Comparison of ENCODE assay signal across 8 mouse cellular contexts in the genomic region with DNA sequence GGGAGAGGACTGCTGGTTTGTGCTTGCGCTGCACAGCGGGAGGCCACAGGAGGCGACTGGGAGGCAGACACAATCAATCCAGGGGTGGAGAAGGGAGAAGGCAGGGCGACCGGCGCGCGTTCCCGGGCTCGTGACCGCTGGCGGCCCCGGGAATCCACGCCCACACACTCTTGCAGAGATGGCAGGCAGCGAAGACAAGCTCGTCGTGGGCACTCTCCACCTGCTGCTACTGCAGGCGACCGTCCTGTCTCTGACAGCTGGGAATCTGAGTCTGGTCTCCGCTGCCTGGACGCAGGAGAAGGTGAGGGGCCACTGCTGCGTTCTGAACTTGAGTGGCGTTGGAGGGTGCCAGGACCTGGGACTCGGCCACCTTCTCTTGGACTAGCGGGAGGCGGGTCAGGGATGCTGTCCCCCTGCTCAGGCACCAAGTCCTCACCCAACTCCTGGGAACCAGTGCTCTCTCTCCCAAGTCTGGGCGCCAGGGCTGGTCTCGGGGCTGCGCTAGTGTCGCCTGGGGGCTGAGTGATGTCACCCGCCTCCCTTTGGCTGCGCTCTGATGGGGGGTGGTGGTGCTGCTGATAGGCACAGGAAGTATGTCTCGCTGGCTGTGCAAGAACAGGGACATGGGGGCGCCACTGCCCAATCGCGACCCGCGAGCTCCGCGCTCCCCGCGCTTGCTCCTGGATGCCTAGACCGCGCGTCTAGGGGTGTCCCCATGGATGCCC. TPM values are rescaled to one million over a fixed set of nuclear protein-coding genes. Genes with fewer than 3 reads are reported as not detected.
DNase-seq lines count a peak whose midpoint lies in the region; ATAC-seq and TF ChIP-seq lines count a peak whose summit lies in the region.

No protein-coding gene starts in this region.

- ATAC-seq in hindbrain, embryonic 16.5 days: peak; percentile 94

- no peak for TF ChIP-seq CTCF in gastrocnemius, adult 2 months (IDR thresholded peaks at IDR 0.05)

- H3K27me3 ChIP-seq in hindbrain, embryonic 16.5 days (replicated peaks; ENCODE audit: control insufficient read depth, insufficient read depth, low read length): no peaks in the 10 kb centered on the region

- intact Hi-C loops in gastrocnemius, adult 2 months (cut with DNase I): no loop called here

- peak overlapping the region; percentile 78 for H3K4me3 ChIP-seq in gastrocnemius, adult 2 months
- H3K4me3 ChIP-seq in hindbrain, embryonic 16.5 days (ENCODE audit: low read length): peak overlapping the region; percentile 77
- peak overlapping the region; percentile 61 for H3K4me3 ChIP-seq in macrophage (ENCODE audit: inconsistent target)

- H3K9me3 ChIP-seq in hindbrain, embryonic 16.5 days (ENCODE audit: control insufficient read depth, low read length): no peaks in the 10 kb centered on the region

- peak overlapping the region; percentile 49; the same call in 1 of the 2 replicates for H3K27ac ChIP-seq in gastrocnemius, adult 2 months
- H3K27ac ChIP-seq in hindbrain, embryonic 16.5 days (ENCODE audit: low read depth, low read length): peak overlapping the region; percentile 82
- H3K27ac ChIP-seq in macrophage: peak overlapping the region; percentile 37; the same call in 1 of the 2 replicates

- H3K79me2 ChIP-seq in macrophage (ENCODE audit: inconsistent target): no peaks in the 10 kb centered on the region

- H3K4me2 ChIP-seq in hindbrain, embryonic 16.5 days (ENCODE audit: low read length): peak overlapping the region; percentile 93

- H3K9ac ChIP-seq in hindbrain, embryonic 16.5 days (ENCODE audit: low read depth, low read length): peak overlapping the region; percentile 79

- peak; percentile 74 for DNase-seq in T-cell, adult 2 months (ENCODE audit: low spot score)
- peak; percentile 34 to 52 for DNase-seq in cerebellum, postnatal 25 days
- peak; percentile 78 for DNase-seq in gastrocnemius, adult 2 months
- peak; percentile 53 to 63 for DNase-seq in left cerebral cortex, adult 8-10 months (ENCODE audit: low spot score in 2 of 2)
- DNase-seq in retina, postnatal 7 days (ENCODE audit: low read depth, low spot score): peak; percentile 27
- DNase-seq in urinary bladder, postnatal 25 days (ENCODE audit: low spot score): peak; percentile 41

- peaks cover 5% of the 10 kb centered on the region; the same call in 1 of the 2 replicates for H3K4me1 ChIP-seq in hindbrain, embryonic 16.5 days (ENCODE audit: control insufficient read depth, insufficient read depth, low read depth, low read length)

- H3K36me3 ChIP-seq in hindbrain, embryonic 16.5 days (ENCODE audit: control insufficient read depth, insufficient read depth, low read length): no peaks in the 10 kb centered on the region
- no peaks in the 10 kb centered on the region for H3K36me3 ChIP-seq in macrophage (ENCODE audit: inconsistent target)

- under 1% methylated on average over 45 of the region's 45 CpGs for WGBS in hindbrain, embryonic 16.5 days
- 2% methylated on average over 45 of the region's 45 CpGs for WGBS in macrophage (ENCODE audit: missing documents)

RNA-seq across cellular contexts. Expression of a gene that starts 0.5 kb away (rescaled TPM):
- 1 to 10 TPM; 2.4 to 3.8 TPM for total RNA-seq in gastrocnemius, adult 2 months (2021)
- polyA plus RNA-seq in hindbrain, embryonic 16.5 days (2015; fragmentation: Nextera tagmentation; extraction: Ambion mirVana): 25.9 and 32.9 TPM in 2 replicates
- total RNA-seq in left cerebral cortex, adult 8-10 months (2022): 10 to 100 TPM; 10.6 to 16.3 (median 13.5) TPM
- 1 to 10 TPM in 9 of 26 experiments, under 1 TPM in 10, not detected in 7; 0.36 to 4.5 (median 0.92) TPM for total RNA-seq in macrophage (2018; cell fraction: chromatin; rRNA removed)
- total RNA-seq in macrophage (2018; cell fraction: cytosol; rRNA removed): 10 to 100 TPM in 3 of 26 experiments, 1 to 10 TPM in 23; 2.4 to 10.9 (median 5.7) TPM
- total RNA-seq in macrophage (2018; cell fraction: nucleus; rRNA removed): 10 to 100 TPM in 1 of 26 experiments, 1 to 10 TPM in 25; 1.1 to 19.6 (median 4.1) TPM
- 6.4 to 28.5 TPM (median 11.2 TPM) in 3 replicates for polyA plus RNA-seq in macrophage (2018)

RNA-seq across cellular contexts. Expression of a gene that starts 31.6 kb away (rescaled TPM):
- 1 to 10 TPM; 8.6 to 9.7 TPM for total RNA-seq in gastrocnemius, adult 2 months (2021)
- polyA plus RNA-seq in hindbrain, embryonic 16.5 days (2015; fragmentation: Nextera tagmentation; extraction: Ambion mirVana): 11.0 and 15.0 TPM in 2 replicates
- 10 to 100 TPM; 13.2 to 14.5 (median 13.8) TPM for total RNA-seq in left cerebral cortex, adult 8-10 months (2022)
- total RNA-seq in macrophage (2018; cell fraction: chromatin; rRNA removed): 100 to 1,000 TPM in 1 of 26 experiments, 10 to 100 TPM in 25; 12.0 to 103 (median 28.6) TPM
- 10 to 100 TPM in 25 of 26 experiments, 1 to 10 TPM in 1; 9.7 to 26.2 (median 14.9) TPM for total RNA-seq in macrophage (2018; cell fraction: cytosol; rRNA removed)
- total RNA-seq in macrophage (2018; cell fraction: nucleus; rRNA removed): 100 to 1,000 TPM in 1 of 26 experiments, 10 to 100 TPM in 24, 1 to 10 TPM in 1; 9.8 to 107 (median 25.8) TPM
- 12.4 to 15.5 TPM (median 13.1 TPM) in 3 replicates for polyA plus RNA-seq in macrophage (2018)

Comparison
In these comparisons a context has a peak if more than half of its experiments do, and no peak if none do; other contexts are left out.
1. Peak in every context shown above with its lines: DNase-seq, ATAC-seq, H3K4me3 ChIP-seq and H3K27ac ChIP-seq.
2. DNase-seq: peak in every context shown above with its lines; median percentile 78 in gastrocnemius, adult 2 months; 74 in T-cell, adult 2 months; 58 in left cerebral cortex, adult 8-10 months; 43 in cerebellum, postnatal 25 days; 41 in urinary bladder, postnatal 25 days; 27 in retina, postnatal 7 days.